Mouse (Mus musculus) embryonic facial prominence, embryonic 14.5 days (tissue): ENCODE results near the gene Mroh8. TPM values are rescaled to one million over a fixed set of nuclear protein-coding genes. Genes with fewer than 3 reads are reported as not detected.
"Not testable (repeated sequence)": the region's sequence is repeated elsewhere in the genome, so short reads cannot be mapped to it uniquely, and the experiment has no call there.

Experiments
- ATAC-seq: fragments of 200-750 bp; cut with Nextera tagmentation; 2 replicates; pipeline ENCODE4 v1.8.0; 2017; ENCODE audit warnings: low read depth, moderate number of reproducible peaks, moderate TSS enrichment
- DNase-seq: peaks from one replicate; pipeline ENCODE4 v3.0.0-alpha.2; 2015; ENCODE audit warnings: low spot score
- H3K27ac ChIP-seq: fragments of 300-500 bp; sonication (generic); replicated peaks from 2 replicates; pipeline ENCODE4 v1.5.1; 2014; ENCODE audit warnings: low read depth, mild to moderate bottlenecking, low read length, moderate library complexity
- H3K27me3 ChIP-seq: fragments of 300-500 bp; sonication (generic); replicated peaks from 2 replicates; pipeline ENCODE4 v1.6.1; 2014; ENCODE audit warnings: low read length; ENCODE audit not compliant: control insufficient read depth, insufficient read depth
- H3K36me3 ChIP-seq: fragments of 300-500 bp; sonication (generic); 2 replicates; pipeline ENCODE4 v1.6.1; 2014; ENCODE audit warnings: low read length, mixed read lengths; ENCODE audit not compliant: control insufficient read depth, insufficient read depth
- H3K4me1 ChIP-seq: fragments of 300-500 bp; sonication (generic); 2 replicates; pipeline ENCODE4 v1.6.1; 2014; ENCODE audit warnings: antibody characterized with exemption, low read length; ENCODE audit not compliant: control insufficient read depth, insufficient read depth
- H3K4me2 ChIP-seq: fragments of 300-500 bp; sonication (generic); 2 replicates; pipeline ENCODE4 v1.6.1; 2014; ENCODE audit warnings: low read depth, mild to moderate bottlenecking, low read length, moderate library complexity, mixed read lengths
- H3K4me3 ChIP-seq: fragments of 300-500 bp; sonication (generic); 2 replicates; pipeline ENCODE4 v1.5.1; 2014; ENCODE audit warnings: low read depth, mild to moderate bottlenecking, low read length
- H3K9ac ChIP-seq: fragments of 300-500 bp; sonication (generic); 2 replicates; pipeline ENCODE4 v1.6.1; 2014; ENCODE audit warnings: low read depth, mild to moderate bottlenecking, low read length, moderate library complexity, mixed read lengths
- H3K9me3 ChIP-seq: fragments of 300-500 bp; sonication (generic); 2 replicates; pipeline ENCODE4 v1.6.1; 2016; ENCODE audit warnings: low read length; ENCODE audit not compliant: control insufficient read depth
- WGBS: fragments of 180-500 bp; shearing (Covaris S2); extraction: QIAGEN DNeasy Blood & Tissue Kit; methylation state at CpG from one replicate; pipeline ENCODE4 v1.1.7; 2014; 5-methylcytosine and 5-hydroxymethylcytosine counted together
- polyA plus RNA-seq: library from polyadenylated mRNA; unstranded; fragments of >200 nt; fragmentation: Nextera tagmentation; extraction: Ambion mirVana; gene quantifications from 2 replicates; pipeline ENCODE4 v1.2.1, GENCODE M21; 2014

The Mroh8 gene
- polyA plus RNA-seq, 1 experiment from 2014 or later = 0.29 TPM

DNA sequence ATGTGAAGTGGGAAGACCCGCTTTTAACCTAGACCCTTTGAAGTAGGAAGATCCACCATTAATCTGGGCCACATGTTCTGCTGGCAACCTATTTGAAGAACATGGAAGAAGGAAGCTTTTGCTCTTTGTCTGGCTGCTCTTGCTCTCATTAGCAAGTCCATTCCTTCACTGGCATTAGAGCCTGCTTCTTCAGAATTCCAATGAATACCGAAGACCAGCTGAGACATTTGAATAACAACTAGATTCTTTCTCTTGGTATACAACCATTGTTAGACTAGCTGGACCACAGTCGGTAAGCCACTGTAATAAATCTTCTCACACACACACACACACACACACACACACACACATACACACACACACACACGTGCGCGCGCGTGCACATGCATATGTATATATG is 43.4 kb downstream of the Mroh8 start:
- Histone ChIP-seq H3K4me1 (no peaks in the 10 kb centered on the region), H3K36me3 (no peaks in the 10 kb centered on the region), H3K27ac (no peak overlapping the region), H3K4me3 (no peak overlapping the region), H3K9ac (no peak overlapping the region), H3K27me3 (no peaks in the 10 kb centered on the region), H3K9me3 (no peaks in the 10 kb centered on the region), H3K4me2 (no peak overlapping the region)
- 92% methylated on average over 8 of the region's 8 CpGs for WGBS
- no peak for DNase-seq
- no peak for ATAC-seq

GRCm38 (mm10) chr2:157221916-157222315 is 57.4 kb downstream of the Mroh8 start:
- DNase-seq, H3K4me3 ChIP-seq, H3K27ac ChIP-seq, H3K27me3 ChIP-seq, ATAC-seq, H3K4me1 ChIP-seq, H3K9me3 ChIP-seq, H3K9ac ChIP-seq, H3K4me2 ChIP-seq, H3K36me3 ChIP-seq: not testable (repeated sequence)
- 81% methylated on average over 3 of the region's 3 CpGs for WGBS

DNA sequence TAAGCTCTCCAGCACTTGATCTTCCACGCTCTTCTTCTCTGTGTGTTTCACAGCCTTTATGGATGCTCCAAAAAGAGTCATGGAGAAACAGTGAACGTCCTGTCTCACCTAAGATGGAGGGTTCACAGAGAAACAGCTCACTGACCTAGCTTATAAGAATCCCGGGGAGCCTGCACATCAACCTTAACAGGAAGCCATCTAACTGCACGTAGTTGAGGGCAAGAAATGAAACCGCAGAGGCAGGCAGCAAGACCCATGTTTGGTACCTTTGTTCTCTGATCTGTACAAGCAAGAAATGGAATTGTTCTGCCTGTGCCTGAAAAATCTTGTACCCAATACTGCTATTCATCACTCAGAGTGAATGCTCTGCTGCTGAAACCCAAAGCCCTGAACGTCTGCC is 59.2 kb downstream of the Mroh8 start:
- ATAC-seq (no peak), DNase-seq (no peak)
- H3K27ac ChIP-seq = no peak overlapping the region
- WGBS = 75% methylated on average over 6 of the region's 6 CpGs
- no peaks in the 10 kb centered on the region for H3K4me1 ChIP-seq
- no peaks in the 10 kb centered on the region for H3K9me3 ChIP-seq
- H3K4me2 ChIP-seq = no peak overlapping the region
- H3K4me3 ChIP-seq = no peak overlapping the region
- no peak overlapping the region for H3K9ac ChIP-seq
- no peaks in the 10 kb centered on the region for H3K27me3 ChIP-seq
- H3K36me3 ChIP-seq = no peaks in the 10 kb centered on the region

GRCm38 (mm10) chr2:157211731-157212130 is 67.6 kb downstream of the Mroh8 start:
- Histone ChIP-seq H3K4me3 (no peak overlapping the region), H3K9ac (no peak overlapping the region), H3K27me3 (no peaks in the 10 kb centered on the region), H3K4me2 (no peak overlapping the region), H3K27ac (no peak overlapping the region), H3K4me1 (no peaks in the 10 kb centered on the region), H3K36me3 (no peaks in the 10 kb centered on the region), H3K9me3 (peaks cover 4% of the 10 kb centered on the region; the same call in 1 of the 2 replicates)
- WGBS = 92% methylated on average over 7 of the region's 7 CpGs
- DNase-seq (no peak), ATAC-seq (no peak)

DNA sequence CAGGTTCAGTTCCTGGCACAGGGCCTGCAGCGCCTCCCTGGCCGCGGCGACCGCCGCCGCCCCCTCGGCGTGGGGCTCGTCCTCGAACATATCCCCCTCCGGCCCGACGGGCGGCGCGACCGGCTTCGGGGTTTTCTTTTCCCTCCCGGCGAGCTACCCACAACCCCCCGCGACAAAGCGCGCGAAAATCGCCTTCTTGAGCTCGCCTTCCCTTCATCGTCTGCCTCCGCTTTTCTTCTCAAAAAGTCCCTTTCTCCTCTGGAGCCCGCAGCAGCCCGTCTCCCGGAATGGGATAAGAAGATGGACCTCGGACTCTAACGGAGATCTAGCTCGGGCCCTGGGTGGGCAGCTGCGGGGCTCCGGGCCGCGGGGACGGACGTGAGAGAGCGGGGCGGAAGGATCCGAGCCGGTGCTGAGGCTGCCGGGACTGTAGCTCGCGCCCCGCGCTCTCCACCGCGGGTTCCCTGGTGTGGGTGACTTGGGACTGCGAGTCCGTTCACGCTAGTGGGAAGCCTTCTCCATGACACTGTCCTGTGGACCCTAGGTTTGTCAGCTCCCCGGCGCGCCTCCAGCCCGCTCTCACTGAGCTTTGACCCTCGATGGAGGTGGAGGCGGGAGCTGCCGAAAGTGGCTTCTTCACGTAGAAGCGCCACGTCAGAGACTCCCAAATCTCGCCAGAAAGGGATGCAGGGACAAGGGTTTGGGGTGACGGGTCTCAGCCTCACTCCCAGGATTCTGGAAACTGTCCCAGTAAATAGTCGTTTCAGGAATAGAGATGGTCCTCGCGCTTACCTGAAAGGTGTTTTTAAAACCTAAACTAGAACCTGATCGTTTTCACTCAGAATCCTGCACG is 74.8 kb downstream of the Mroh8 start, which contains the start of gene Rbl1:
Gene Rbl1, minus strand, starts transcription at position 169 of the 853 bp plus-strand sequence.
- Histone ChIP-seq H3K4me1 (no peaks in the 10 kb centered on the region; the same call in 1 of the 2 replicates), H3K4me3 (peak within 1 kb of the TSS; percentile 75), H3K4me2 (peak within 1 kb of the TSS; percentile 66), H3K27me3 (no peaks in the 10 kb centered on the region), H3K27ac (peak within 1 kb of the TSS; percentile 98), H3K9me3 (peaks cover 4% of the 10 kb centered on the region; the same call in 1 of the 2 replicates), H3K9ac (peak within 1 kb of the TSS; percentile 93), H3K36me3 (no peaks in the 10 kb centered on the region)
- DNase-seq (peak; percentile 98), ATAC-seq (peak; percentile 89)
- WGBS = 1% methylated on average over 64 of the region's 73 CpGs

- no peaks in the 10 kb centered on the region; the same call in 1 of the 2 replicates for H3K4me1 ChIP-seq
- peak overlapping the region; percentile 75 for H3K4me3 ChIP-seq
- ATAC-seq (peak; percentile 89), DNase-seq (peak; percentile 91)
- H3K27ac ChIP-seq = peak overlapping the region; percentile 98
- no peaks in the 10 kb centered on the region for H3K27me3 ChIP-seq
- H3K9ac ChIP-seq = peak overlapping the region; percentile 93
- H3K36me3 ChIP-seq = peaks cover 7% of the 10 kb centered on the region
- H3K4me2 ChIP-seq = peak overlapping the region; percentile 66
- H3K9me3 ChIP-seq = peaks cover 4% of the 10 kb centered on the region; the same call in 1 of the 2 replicates
- 2% methylated on average over 27 of the region's 49 CpGs for WGBS
Measured at GRCm38 (mm10) chr2:157203459-157204365, 75.6 kb downstream of the Mroh8 start.

DNA sequence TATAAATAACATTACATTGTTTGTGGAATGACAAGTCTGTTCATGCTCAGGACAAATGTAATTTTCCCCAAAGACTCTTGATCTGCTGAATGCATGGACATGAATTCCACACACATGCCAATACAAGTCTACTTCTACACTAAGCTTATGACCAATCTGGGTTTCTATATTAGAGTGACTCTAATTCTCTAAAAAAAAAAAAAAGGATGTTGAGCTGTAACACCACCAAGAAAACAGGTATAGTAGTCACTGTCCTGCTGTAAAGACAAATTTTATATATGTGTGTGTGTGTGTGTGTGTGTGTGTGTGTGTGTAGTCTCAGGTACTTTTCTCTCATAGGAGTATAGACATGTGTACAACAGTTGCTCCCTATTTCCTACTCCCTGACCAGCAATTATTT is 76.3 kb downstream of the Mroh8 start:
- H3K27me3 ChIP-seq = no peaks in the 10 kb centered on the region
- 0 out of 2 replicates have a peak overlapping the region, but pooled peaks have one; percentile 75 for H3K4me3 ChIP-seq
- H3K4me2 ChIP-seq = peak overlapping the region; percentile 66
- ATAC-seq (no peak), DNase-seq (peak; percentile 31)
- peaks cover 11% of the 10 kb centered on the region for H3K36me3 ChIP-seq
- no peaks in the 10 kb centered on the region; the same call in 1 of the 2 replicates for H3K4me1 ChIP-seq
- H3K9me3 ChIP-seq = peaks cover 4% of the 10 kb centered on the region; the same call in 1 of the 2 replicates
- H3K27ac ChIP-seq = no peak overlapping the region
- H3K9ac ChIP-seq = 0 out of 2 replicates have a peak overlapping the region, but pooled peaks have one; percentile 93

- H3K4me3 ChIP-seq = no peak overlapping the region
- WGBS = 66% methylated on average over 6 of the region's 6 CpGs
- ATAC-seq = no peak
Measured at GRCm38 (mm10) chr2:157202361-157202760, 77.0 kb downstream of the Mroh8 start.

More at GRCm38 (mm10) chr2:157202361-157202760, 77.0 kb downstream of the Mroh8 start:
- Histone ChIP-seq H3K4me1 (no peaks in the 10 kb centered on the region; the same call in 1 of the 2 replicates), H3K9me3 (peaks cover 2% of the 10 kb centered on the region; the same call in 1 of the 2 replicates), H3K9ac (peak overlapping the region; percentile 17; the same call in 1 of the 2 replicates), H3K4me2 (0 out of 2 replicates have a peak overlapping the region, but pooled peaks have one; percentile 2), H3K27me3 (no peaks in the 10 kb centered on the region), H3K36me3 (peaks cover 18% of the 10 kb centered on the region), H3K27ac (no peak overlapping the region)
- DNase-seq = no peak
